Mouse (Mus musculus) limb, embryonic 14.5 days (tissue): ENCODE results near the gene Pigc. TPM values are rescaled to one million over a fixed set of nuclear protein-coding genes. Genes with fewer than 3 reads are reported as not detected.

Source experiments
- ATAC-seq: fragments of 200-750 bp; cut with Nextera tagmentation; 2 replicates; pipeline ENCODE4 v1.8.0; 2017; ENCODE audit warnings: low read depth, moderate number of reproducible peaks, moderate TSS enrichment; ENCODE audit not compliant: low FRiP score
- DNase-seq: peaks from one replicate; pipeline ENCODE4 v3.0.0-alpha.2; 2015; ENCODE audit warnings: low spot score
- H3K27ac ChIP-seq: fragments of 300-500 bp; sonication (generic); replicated peaks from 2 replicates; pipeline ENCODE4 v1.5.1; 2014; ENCODE audit warnings: low read depth, mild to moderate bottlenecking, low read length, moderate library complexity, mixed read lengths
- H3K27me3 ChIP-seq: fragments of 300-500 bp; sonication (generic); 2 replicates; pipeline ENCODE4 v1.6.1; 2014; ENCODE audit warnings: low read length, mixed read lengths; ENCODE audit not compliant: control insufficient read depth, insufficient read depth
- H3K36me3 ChIP-seq: fragments of 300-500 bp; sonication (generic); 2 replicates; pipeline ENCODE4 v1.6.1; 2014; ENCODE audit warnings: mild to moderate bottlenecking, low read length, moderate library complexity, mixed read lengths; ENCODE audit not compliant: control insufficient read depth, insufficient read depth
- H3K4me1 ChIP-seq: fragments of 300-500 bp; sonication (generic); 2 replicates; pipeline ENCODE4 v1.6.1; 2014; ENCODE audit warnings: antibody characterized with exemption, low read length, mixed read lengths; ENCODE audit not compliant: control insufficient read depth, insufficient read depth
- H3K4me2 ChIP-seq: fragments of 300-500 bp; sonication (generic); replicated peaks from 2 replicates; pipeline ENCODE4 v1.6.1; 2014; ENCODE audit warnings: low read depth, mild to moderate bottlenecking, low read length, moderate library complexity; ENCODE audit not compliant: severe bottlenecking
- H3K4me3 ChIP-seq: fragments of 300-500 bp; sonication (generic); replicated peaks from 2 replicates; pipeline ENCODE4 v1.5.1; 2014; ENCODE audit warnings: low read length
- H3K9ac ChIP-seq: fragments of 300-500 bp; sonication (generic); 2 replicates; pipeline ENCODE4 v1.6.1; 2014; ENCODE audit warnings: mild to moderate bottlenecking, low read depth, low read length, moderate library complexity; ENCODE audit not compliant: severe bottlenecking
- H3K9me3 ChIP-seq: fragments of 300-500 bp; sonication (generic); 2 replicates; pipeline ENCODE4 v1.6.1; 2016; ENCODE audit warnings: low read length; ENCODE audit not compliant: control insufficient read depth
- POLR2A ChIP-seq: fragments of 200-500 bp; IDR thresholded peaks from 2 replicates; pipeline ENCODE4 v1.8.0; 2012; ENCODE audit warnings: inconsistent platforms, mild to moderate bottlenecking, moderate library complexity, borderline replicate concordance; ENCODE audit not compliant: insufficient read depth, insufficient read length; ENCODE audit errors: extremely low read depth
- WGBS: fragments of 180-500 bp; shearing (Covaris S2); extraction: QIAGEN DNeasy Blood & Tissue Kit; methylation state at CpG from one replicate; pipeline ENCODE4 v1.1.7; 2014; 5-methylcytosine and 5-hydroxymethylcytosine counted together
- polyA plus RNA-seq, 2 experiments: library from polyadenylated mRNA; depleted of rRNA in 1 of 2; stranded (reverse) in 1 of 2; unstranded in 1 of 2; fragments of >200 nt; fragmentation: Nextera tagmentation in 1 of 2; extraction: Ambion mirVana in 1 of 2; gene quantifications; 2 replicates each; pipeline versions ENCODE4 v1.2.1 to v1.2.3; 2012 to 2014

Gene Pigc
- polyA plus RNA-seq, 2 experiments = 36.9 to 52.8 TPM

GRCm38 (mm10) chr1:161977331-161977730 lies 8.3 kb downstream of the Pigc start:
- no peaks in the 10 kb centered on the region for H3K27me3 ChIP-seq
- no peak for TF ChIP-seq POLR2A
- WGBS = 49% methylated on average over 4 of the region's 4 CpGs
- no peak overlapping the region for H3K4me2 ChIP-seq
- DNase-seq = no peak
- peak overlapping the region; percentile 26; the same call in 1 of the 2 replicates for H3K9ac ChIP-seq
- H3K27ac ChIP-seq = peak overlapping the region; percentile 73
- peaks cover 43% of the 10 kb centered on the region for H3K4me1 ChIP-seq
- no peaks in the 10 kb centered on the region for H3K9me3 ChIP-seq
- no peaks in the 10 kb centered on the region for H3K36me3 ChIP-seq
- H3K4me3 ChIP-seq = no peak overlapping the region
- no peak for ATAC-seq

GRCm38 (mm10) chr1:161978173-161978700 lies 9.3 kb downstream of the Pigc start:
- DNase-seq (no peak), ATAC-seq (no peak)
- no peaks in the 10 kb centered on the region for H3K9me3 ChIP-seq
- peak overlapping the region; percentile 73; the same call in 1 of the 2 replicates for H3K27ac ChIP-seq
- no peak overlapping the region for H3K4me3 ChIP-seq
- H3K9ac ChIP-seq = no peak overlapping the region; the same call in 1 of the 2 replicates
- H3K4me2 ChIP-seq = no peak overlapping the region
- no peaks in the 10 kb centered on the region for H3K27me3 ChIP-seq
- H3K4me1 ChIP-seq = peaks cover 51% of the 10 kb centered on the region
- WGBS = 71% methylated on average over 5 of the region's 5 CpGs
- TF ChIP-seq POLR2A = no peak
- no peaks in the 10 kb centered on the region for H3K36me3 ChIP-seq

GRCm38 (mm10) chr1:161979536-161979935 lies 10.6 kb downstream of the Pigc start, which contains the start of gene 4930558K02Rik:
4930558K02Rik (minus strand) TSS chr1:161979636.
- no peak for ATAC-seq
- H3K27me3 ChIP-seq = no peaks in the 10 kb centered on the region
- H3K9me3 ChIP-seq = no peaks in the 10 kb centered on the region
- 86% methylated on average over 1 of the region's 1 CpGs for WGBS
- DNase-seq = no peak
- H3K4me1 ChIP-seq = peaks cover 64% of the 10 kb centered on the region
- H3K9ac ChIP-seq = no peak within 1 kb of the TSS
- TF ChIP-seq POLR2A = no peak
- no peak within 1 kb of the TSS for H3K4me3 ChIP-seq
- no peak within 1 kb of the TSS for H3K4me2 ChIP-seq
- H3K36me3 ChIP-seq = no peaks in the 10 kb centered on the region
- peak within 1 kb of the TSS; percentile 83 for H3K27ac ChIP-seq

- TF ChIP-seq POLR2A = no peak
- Histone ChIP-seq H3K9ac (no peak overlapping the region), H3K4me2 (no peak overlapping the region), H3K4me1 (peaks cover 69% of the 10 kb centered on the region), H3K27ac (peak overlapping the region; percentile 83; the same call in 1 of the 2 replicates), H3K27me3 (no peaks in the 10 kb centered on the region), H3K4me3 (no peak overlapping the region), H3K9me3 (no peaks in the 10 kb centered on the region), H3K36me3 (no peaks in the 10 kb centered on the region)
- DNase-seq (peak; percentile 41), ATAC-seq (no peak)
- 56% methylated on average over 2 of the region's 2 CpGs for WGBS
These were observed 11.1 kb downstream of the Pigc start for GRCm38 (mm10) chr1:161980046-161980445.

GRCm38 (mm10) chr1:161980626-161981298 lies 11.8 kb downstream of the Pigc start:
- DNase-seq (peak; percentile 50), ATAC-seq (peak; percentile 39; the same call in 1 of the 2 replicates)
- TF ChIP-seq POLR2A = no peak
- Histone ChIP-seq H3K27me3 (no peaks in the 10 kb centered on the region), H3K9ac (no peak overlapping the region), H3K4me2 (no peak overlapping the region), H3K27ac (peak overlapping the region; percentile 83), H3K36me3 (no peaks in the 10 kb centered on the region), H3K4me3 (no peak overlapping the region), H3K9me3 (no peaks in the 10 kb centered on the region), H3K4me1 (peaks cover 70% of the 10 kb centered on the region)
- 34% methylated on average over 9 of the region's 9 CpGs for WGBS
